Mouse (Mus musculus) NIH3T3 (cell line): ENCODE data around the gene Serpinb1a.

Experiments
- DNase-seq: peaks from one replicate; pipeline ENCODE4 v3.0.0-alpha.2; 2012; ENCODE audit warnings: low read depth

The Serpinb1a gene

DNA sequence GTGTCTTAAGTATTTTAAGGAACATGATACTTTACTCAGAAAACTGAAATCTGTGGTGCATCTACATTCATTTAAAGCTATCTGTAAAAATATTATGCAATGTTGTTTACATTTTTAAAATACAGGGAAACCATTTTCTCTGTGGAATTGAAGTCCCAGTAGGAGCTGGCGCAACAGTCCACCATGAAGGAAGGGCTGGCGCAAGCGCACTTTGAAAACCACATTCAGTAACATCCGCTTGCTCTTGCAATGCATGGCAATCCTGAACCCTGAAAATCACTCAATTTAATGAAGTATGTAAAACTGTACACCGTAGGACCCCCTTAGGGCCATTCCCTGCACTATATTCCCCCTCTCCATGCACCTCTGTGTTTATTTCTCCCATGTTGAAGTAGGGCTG lies 16.5 kb downstream of the Serpinb1a start:
- DNase-seq: no peak

DNA sequence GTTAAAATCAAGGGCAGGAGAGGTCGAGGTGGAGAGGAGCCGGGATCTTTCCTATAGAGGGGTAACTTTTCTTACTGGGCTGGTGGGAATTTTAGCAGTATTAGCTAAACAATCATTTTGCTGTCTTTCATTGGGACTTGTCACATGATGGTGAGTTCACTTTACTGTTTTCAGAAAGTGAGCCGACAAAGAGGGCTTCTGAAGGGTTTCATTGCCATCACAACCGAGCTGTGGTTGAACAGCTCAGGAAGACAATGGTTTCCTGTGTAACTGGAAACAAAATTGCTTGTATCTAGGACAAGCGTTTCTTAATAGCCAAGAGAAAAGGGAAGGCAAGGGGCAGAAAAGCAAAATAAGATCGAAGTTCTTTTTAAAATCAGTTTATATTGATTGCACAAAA lies 17.7 kb downstream of the Serpinb1a start:
- DNase-seq: no peak

DNA sequence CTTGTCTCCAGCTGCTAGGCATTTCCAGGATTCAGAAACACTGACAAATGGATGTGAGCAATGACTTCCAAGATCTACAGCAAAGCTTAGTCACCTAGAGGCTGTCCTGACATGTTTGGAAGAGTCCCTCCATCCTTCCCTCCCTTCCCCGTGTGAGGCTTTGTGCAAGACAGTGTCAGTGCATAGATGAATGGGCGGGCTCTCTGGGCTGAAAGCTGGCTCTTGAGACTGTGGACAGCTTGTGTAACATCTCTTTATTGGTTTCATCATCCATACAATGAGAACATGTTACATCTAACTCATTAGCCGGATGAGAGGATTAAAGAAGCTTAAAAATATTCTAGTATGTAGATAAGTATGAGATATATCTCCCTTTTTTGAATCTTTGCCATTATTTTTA lies 18.2 kb downstream of the Serpinb1a start:
- DNase-seq: peak; percentile 8

DNA sequence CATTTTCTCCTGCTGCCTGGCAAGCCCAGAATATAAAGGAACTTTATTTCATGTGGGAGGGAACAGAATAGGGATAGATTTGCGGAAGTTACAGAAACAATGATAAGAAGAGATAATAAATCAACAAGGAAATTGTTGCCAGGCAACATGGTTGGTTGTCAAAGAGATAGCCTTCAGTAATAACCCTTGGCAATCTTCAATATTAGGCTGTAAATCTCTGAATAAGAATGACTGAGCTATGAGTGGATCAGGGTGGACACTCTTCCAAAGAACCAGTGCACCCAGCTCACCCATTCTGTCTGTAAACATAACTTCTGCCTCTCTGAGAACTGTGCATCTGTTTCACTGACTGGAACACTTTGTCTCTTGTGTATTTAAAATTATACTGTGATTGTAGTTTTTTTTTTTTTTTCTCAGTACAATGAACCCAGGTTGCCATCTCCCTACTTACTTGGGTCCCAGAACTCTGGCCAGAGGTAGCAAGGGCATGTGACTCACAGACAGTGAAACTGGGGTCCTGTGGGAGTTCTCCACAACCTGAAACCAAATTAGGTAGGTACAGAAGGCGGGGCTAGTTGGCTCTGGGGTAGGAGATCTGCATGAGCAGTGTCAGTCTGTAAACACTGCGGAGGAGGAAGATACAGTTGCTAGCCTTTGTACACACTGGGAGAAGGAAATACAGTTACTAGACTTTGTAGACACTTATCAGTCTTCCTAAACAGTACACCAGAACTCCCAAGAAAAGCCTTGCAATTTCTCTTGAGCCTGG lies 19.3 kb downstream of the Serpinb1a start:
- no peak for DNase-seq

DNA sequence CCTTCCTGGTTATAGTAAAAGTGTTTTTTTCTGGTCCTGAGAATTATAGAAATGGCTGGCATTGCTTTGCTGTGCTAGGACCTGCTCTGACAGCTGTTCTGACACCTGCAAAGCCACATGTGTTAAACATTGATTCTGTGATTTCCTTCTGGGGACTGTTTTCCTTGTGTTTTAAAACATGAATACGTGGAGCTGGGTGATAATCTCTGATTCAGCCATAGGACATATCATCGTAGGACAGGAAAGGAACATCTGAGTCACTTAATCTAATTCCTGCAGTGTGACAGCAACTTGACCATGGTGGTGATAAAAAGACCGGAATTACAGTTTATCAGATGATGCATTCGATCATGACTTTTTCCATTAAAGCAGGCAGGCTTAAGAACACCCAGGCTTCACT lies 22.1 kb downstream of the Serpinb1a start:
- DNase-seq: no peak

DNA sequence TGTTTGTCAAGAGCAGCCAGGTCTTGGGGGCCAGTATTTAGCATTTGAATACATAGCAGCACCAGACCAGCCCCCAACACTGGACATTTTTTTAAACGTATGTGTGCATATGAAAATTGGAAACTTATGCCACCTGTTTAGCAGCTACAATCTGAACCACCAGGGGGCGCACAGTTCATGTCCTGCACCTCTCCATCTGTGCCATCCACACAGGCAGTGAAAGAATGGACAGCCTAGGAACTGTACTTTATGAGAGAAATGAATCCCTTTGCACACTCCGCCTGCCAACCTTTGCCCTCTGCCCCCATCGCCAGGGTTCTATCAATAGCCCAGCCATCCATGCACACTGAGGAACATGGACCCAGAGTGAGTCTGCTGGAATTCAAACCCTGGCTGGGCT lies 23.0 kb downstream of the Serpinb1a start:
- DNase-seq: peak; percentile 68

DNA sequence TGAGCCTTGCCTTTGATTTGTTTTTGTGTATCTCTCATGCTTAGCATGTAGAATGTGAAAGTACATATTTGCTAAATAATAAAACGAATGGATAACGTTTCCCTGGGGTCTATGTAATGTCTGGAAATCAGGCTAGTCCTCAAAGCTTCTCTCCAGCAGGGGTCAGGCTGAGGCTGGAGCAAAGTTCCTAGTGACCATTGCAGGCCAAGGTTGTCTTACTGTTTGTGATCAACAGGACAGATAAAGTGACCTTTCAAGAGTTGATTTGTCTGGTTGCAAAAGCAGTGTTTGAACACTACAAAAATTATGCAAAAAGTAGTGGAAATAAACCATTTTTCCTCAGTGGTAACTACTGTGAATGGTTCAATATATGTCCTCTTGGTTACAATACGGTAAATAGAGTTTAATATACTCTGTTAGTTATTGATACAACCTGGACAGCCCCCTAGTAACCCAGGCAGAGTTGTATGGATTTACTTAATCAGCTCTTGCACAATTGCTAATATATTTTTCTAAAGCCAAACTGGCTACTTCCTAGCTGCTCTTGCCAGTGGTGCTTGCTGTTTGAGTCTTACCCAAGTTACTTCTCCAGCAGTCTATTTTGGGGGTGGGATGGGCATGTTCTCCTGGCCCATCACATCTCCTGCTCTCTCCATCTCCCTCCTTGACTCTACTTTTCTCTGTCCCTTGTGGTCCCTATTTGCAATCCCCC lies 23.7 kb downstream of the Serpinb1a start:
- DNase-seq: no peak

DNA sequence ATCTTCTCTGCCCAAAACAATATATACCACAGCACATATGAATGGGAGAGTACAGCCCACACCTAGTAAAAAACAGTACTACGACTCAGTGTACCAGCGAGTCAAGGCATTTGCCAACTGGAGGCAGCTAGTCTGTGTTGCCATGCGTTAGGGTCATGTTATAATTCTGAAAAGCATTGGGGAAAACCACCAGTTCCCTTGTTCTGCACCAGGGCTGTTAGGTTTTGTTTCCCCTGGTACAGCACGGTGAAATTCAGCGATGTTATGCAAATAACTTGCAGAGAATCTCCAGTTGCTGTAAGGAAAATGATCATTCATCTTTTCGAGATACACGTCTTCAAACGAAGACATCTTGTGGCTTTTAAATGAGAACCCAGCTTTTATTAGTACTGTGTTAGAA lies 25.4 kb downstream of the Serpinb1a start:
- DNase-seq: no peak

DNA sequence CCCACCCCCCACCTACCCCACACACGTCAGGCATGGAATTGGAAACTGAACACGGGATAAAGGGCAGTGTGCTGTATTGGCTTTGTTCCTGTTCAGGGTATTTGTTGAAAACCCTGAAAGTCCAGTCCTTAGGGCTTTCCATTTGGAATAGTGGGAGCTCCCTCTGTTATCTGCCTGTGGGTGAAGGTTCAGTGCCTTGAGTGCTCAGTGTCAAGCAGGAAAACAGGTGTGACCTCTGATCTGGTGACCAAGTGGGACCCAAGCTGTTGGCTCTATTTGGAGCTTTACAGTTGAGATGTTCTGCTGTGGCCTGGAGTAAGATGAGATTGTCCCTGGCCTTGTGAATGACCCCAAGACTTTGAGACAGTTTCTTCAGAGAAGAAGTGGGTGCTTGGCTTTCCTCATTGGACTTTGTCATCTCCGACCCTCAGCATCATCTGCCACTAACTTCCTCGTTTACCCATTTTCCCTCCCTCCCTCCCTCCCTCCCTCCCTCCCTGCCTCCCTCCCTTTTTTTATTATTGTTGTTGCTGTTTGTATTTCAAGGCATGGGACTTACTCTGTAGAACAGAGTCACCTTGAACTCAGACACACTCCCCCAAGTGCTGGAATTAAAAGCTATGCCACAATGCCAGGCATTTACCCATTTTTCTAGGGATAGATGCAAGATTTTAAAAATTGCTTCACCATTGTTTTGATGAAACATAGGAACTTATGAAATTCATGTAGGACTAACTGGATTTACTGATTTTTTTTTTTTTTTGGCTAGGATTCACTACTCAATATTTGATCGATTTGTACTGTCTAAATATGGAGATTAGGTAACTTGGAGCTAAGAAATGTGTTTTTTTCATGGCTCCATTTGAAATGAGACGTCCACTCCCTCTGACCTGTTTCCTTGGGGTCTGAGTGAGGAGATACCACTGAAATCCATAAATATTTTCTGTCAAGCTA lies 26.3 kb downstream of the Serpinb1a start:
- no peak for DNase-seq

DNA sequence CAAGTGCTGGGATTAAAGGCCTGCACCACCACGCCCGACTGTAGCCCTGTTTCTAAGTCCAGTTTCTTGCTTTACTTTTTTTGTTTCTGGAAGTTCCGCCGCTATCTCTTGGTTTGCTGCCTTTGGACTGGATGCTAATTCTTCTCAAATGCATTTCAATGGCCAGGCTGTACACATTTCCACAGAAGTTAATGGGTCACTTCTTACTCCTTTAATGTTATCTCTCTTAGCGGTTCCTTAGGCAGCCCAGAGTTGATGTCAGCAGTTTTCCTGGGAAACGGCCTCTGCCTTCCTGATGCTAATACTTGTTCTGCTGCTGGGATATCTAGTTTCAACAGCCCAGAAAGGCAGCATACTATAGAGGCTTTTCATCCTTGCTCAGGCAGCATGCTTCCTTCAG lies 27.9 kb downstream of the Serpinb1a start:
- DNase-seq: no peak

DNA sequence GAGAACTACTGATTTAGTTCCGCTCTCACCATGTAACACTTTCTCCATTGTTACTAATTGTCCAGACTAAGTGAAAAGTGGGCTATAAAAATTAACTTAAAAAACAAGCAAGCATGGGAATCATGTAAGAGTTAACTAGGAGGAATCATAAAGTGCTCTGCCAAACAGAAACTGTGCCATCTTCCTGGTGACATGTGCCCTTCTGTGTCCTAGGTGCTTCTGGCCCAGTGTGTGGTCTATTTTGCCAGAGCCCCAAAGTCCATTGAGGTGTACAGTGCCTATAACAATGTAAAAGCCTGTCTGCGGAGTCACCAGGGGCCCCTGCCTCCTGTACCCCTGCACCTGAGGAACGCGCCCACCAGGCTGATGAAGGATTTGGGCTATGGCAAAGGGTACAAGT lies 29.3 kb downstream of the Serpinb1a start:
- no peak for DNase-seq

DNA sequence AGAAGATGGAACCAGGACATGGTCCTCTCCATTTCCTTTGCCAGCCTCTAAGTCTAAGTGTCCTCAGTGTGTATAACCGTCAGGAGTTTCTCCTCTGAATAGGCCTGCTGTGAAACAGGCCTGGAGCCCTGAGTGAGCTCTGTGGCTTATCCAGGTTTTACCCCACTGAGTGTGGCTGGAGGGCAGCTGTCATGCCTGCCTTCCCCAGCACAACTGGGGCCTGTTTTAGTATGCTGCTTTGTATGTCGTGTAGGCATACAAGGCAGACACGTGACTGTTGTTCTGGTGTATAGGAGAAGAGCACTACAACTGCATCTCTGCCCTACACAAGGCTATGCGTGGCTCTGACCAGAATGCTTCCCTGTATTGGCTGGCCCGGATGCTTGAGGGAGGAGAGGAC lies 31.1 kb downstream of the Serpinb1a start:
- no peak for DNase-seq

DNA sequence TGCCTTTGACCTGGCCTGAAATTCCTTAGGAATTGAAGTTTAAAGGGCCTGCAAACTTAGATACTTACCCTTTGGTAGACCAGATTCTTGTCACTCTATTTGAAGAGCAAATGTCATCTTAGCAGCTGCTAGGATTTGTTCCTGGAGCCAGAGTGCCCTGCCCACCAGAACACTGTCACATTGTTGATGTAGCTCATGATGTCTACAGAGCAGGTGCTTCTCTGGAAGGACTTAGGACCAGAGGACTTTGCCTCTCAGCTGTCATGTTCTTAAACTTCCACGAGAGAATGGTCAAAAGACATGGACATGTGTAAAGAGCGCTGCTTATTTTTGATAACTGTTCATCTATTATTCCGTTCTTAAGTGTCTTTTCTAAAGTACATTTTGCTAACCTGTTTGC lies 31.7 kb downstream of the Serpinb1a start:
- DNase-seq: no peak

DNA sequence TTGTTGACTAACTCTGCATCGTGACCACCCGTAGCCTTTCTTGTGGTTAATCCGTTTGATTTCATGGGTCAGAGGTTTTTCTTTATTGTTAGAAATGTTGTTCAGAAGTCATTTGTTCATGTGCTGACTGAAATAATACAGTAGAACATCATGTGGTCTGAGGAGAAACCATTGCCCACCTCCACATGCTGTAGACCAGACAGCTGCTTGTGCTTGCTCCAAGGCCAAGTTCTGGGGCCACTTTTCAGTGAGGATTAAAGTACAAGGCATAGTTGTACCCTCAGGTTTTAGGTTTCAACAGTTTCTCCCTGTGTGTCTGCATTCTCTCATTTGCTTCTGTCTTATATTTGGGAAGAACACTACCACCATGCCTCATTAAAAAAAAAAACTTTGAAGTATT lies 43.4 kb downstream of the Serpinb1a start:
- DNase-seq: no peak

DNA sequence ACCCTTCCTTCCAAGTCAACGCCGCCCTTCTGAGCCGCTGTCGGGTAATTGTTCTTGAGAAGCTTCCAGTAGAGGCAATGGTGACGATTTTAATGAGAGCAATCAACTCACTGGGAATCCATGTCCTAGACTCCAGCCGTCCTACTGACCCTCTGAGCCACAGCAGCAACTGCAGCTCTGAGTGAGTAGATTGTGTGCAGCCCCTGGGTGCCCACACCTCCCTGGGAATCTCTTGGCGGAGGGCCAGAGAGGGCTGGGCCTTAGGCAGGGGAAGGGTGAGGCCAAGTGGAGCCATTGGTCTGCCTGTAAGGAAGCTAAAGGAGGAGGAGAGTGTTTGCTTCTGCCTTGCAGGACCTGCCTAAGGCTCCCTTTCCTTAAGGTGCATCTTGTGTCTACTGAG lies 44.2 kb downstream of the Serpinb1a start:
- DNase-seq: no peak

DNA sequence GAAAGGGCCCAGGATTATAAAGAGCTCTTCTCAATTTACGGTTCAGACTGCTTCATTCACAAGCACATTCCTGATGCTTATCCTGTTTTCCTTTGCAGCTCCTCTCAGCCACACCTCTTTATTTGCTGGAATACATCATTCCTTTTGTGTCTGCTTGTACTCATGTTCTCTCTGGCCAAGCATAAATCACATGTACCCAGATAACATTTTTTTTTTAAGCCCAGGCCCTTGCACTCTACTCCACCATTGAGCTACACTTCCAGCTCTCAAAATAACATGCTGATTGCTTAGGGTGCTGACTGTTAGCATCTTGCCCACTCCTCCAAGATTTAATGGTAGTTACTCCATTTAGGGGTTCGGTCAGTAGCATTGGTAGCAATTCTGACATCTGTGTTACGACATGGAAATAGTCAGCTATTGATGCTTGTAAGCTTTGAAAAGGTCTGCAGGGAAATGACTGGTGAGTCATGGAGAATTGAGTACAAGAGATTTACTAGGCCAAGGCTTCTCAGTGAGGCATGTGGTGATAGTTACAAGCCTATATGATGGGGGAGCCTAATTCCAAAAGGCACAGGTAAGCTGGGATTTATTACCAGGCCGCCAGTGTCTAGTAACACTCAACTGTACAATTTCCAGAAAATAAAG lies 47.2 kb downstream of the Serpinb1a start:
- DNase-seq: peak; percentile 61

DNA sequence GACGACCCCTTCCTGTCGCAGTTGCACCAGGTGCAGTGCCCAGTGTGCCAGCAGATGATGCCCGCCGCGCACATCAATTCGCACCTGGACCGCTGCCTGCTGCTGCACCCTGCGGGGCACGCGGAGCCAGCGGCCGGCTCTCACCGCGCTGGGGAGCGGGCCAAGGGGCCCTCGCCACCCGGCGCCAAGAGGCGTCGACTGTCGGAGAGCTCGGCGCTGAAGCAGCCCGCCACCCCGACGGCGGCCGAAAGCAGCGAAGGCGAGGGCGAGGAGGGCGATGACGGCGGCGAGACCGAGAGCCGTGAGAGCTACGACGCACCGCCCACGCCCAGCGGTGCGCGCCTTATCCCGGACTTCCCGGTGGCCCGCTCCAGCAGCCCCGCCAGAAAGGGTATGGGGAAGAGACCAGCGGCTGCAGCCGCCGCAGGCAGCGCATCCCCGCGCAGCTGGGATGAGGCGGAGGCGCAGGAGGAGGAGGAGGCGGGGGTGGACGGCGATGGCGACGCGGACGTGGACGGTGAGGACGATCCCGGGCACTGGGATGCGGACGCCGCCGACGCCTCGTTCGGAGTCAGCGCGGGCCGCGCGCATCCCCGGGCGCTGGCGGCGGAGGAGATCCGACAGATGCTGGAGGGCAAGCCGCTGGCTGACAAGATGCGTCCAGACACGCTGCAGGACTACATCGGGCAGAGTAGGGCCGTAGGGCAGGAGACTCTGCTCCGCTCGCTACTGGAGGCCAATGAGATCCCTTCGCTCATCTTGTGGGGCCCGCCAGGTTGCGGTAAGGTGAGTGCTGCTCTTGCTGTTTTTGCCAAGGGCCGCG lies 48.5 kb downstream of the Serpinb1a start, which contains the start of gene D930007J09Rik:
D930007J09Rik (minus strand) TSS at position 591 of the 823 bp plus-strand sequence.
- DNase-seq: peak; percentile 55

DNA sequence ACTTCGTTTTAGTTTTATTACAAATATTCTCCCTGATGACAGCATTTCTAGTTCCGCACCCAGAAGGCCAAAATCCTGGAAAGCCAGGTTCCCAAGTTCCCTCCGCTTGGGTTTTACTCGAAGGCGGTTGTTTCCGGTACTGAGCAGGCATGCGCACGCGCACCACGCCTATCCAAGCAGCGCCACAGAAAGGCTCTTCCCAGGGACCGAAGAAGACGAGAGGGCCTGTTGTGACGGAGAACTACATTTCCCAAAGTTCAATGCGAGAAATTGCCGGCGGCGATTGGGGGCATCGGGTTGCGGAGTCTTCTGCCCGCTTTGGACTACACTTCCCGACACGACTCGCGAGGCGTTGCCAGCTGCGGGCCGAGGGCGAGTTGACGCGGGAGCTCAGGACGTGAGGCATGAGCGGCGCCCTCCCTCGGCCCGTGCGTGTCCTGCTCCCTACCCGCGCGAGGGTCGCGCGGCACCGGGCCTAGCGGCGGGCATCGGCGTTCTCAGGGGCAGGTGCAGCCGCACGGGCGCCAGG lies 49.2 kb downstream of the Serpinb1a start, which contains the start of gene Wrnip1:
Wrnip1 (plus strand) TSS at position 346 of the 529 bp plus-strand sequence.
- peak; percentile 99 for DNase-seq

DNA sequence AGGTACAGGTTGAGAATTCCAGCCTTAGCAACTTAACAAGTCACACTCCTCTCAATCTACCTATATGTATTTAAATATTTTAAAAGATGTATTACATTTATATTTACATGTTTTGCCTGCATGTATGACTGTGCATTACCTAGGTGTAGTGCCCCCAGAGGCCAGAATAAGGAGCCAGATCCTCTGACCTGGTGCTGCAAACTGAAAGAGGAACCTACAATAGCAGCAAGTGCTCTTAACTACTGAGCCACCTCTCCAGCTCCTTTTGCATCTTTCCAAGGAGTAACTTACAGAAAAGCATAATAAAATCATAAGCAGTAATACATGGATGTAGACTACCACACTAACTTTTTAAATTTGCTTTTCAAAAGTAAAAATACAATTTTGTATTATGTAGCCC lies 50.1 kb downstream of the Serpinb1a start:
- DNase-seq: no peak

DNA sequence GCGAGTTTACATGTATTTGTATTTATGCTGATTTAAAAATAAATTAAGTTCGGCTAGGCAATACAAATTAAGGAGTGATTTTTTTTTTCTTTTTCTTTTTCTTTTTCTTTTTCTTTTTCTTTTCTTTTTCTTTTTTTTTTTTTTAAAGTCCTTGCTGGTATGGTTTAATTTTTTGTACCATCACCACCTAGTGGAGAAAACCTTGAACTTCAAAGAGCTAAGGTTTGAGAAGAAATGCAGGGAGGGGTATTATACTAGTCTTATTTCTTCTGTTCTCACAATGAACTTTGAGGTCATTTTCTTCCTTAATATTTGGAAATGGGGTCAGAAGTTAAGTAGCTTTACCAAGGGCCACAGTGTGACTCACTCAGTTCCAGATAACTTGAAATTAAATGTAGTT lies 51.9 kb downstream of the Serpinb1a start:
- DNase-seq: peak; percentile 61

DNA sequence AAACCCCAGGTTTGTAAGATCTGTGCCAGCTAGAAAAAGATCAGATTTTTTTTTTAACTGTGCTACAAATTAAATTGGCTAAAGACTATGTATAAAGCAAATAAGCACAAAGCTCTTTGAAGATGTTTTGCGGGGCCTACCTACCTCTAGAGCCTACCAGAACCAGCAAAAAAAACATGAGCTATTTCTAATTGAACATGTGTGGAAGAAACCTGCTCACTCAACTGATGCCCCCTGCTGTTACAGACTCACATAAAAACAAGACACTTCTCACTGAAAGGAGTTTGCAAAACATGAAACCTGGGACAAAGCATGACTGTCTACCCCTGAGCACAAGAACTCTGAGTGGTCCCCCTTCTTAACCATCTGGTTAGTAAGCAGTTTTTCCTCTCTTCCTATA lies 53.9 kb downstream of the Serpinb1a start:
- peak; percentile 39 for DNase-seq
